Mouse (Mus musculus) cortical plate, adult 2 months (tissue): ENCODE data around the gene Ak4.

Experiments
- CTCF ChIP-seq: fragments of 200-500 bp; IDR thresholded peaks from 2 replicates; pipeline ENCODE4 v1.5.1; 2011; ENCODE audit warnings: mild to moderate bottlenecking, control low read depth, low read length; ENCODE audit not compliant: insufficient read depth; ENCODE audit errors: extremely low read depth
- POLR2A ChIP-seq: fragments of 200-500 bp; IDR thresholded peaks from 2 replicates; pipeline ENCODE4 v1.6.1; 2011; ENCODE audit warnings: mild to moderate bottlenecking, low read length, control low read depth; ENCODE audit not compliant: insufficient read depth; ENCODE audit errors: extremely low read depth

DNA sequence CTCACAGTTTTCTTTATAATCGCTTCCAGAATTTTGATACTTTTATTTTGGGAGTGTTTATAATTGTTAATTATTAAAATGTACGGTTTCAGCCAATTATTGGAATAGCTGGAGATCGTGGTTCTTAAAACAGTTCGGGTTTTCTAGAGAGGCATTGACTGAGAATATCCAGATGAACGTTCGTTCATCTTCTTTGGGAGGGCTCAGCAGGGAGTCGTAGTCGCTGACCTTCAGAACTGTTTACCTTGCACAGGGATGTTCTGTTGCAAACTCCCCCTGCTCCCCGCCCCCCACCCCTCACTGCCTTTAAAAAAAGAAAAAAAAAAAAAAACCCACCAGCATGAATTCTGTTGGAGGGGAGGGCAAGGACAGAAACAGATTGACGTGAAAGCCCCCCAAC lies 89.4 kb downstream of the Ak4 start:
- TF ChIP-seq CTCF: no peak
- TF ChIP-seq POLR2A: no peak
